Mouse (Mus musculus) naive thymus-derived CD4-positive, alpha-beta T cell, adult 2 months (primary cell): Measurements from ENCODE around the gene Foxn3.
A peak's percentile ranks its signal among the peaks of the same experiment; 100 is the strongest.

ENCODE experiments used
- DNase-seq: peaks from one replicate; pipeline ENCODE4 v3.0.0-alpha.2; 2011; ENCODE audit warnings: low read depth

The Foxn3 gene

GRCm38 (mm10) chr12:99563219-99564059 is at the start of gene Foxn3:
Gene Foxn3, minus strand, starts transcription at chr12:99563582.
- peak; percentile 62 for DNase-seq

GRCm38 (mm10) chr12:99612181-99612871 is 48.9 kb upstream of the Foxn3 start:
- no peak for DNase-seq

- no peak for DNase-seq
These were observed 47.5 kb upstream of the Foxn3 start for GRCm38 (mm10) chr12:99610868-99611267.

GRCm38 (mm10) chr12:99610069-99610815 is 46.9 kb upstream of the Foxn3 start:
- DNase-seq, result peak; percentile 74

GRCm38 (mm10) chr12:99609643-99610042 is 46.3 kb upstream of the Foxn3 start:
- no peak for DNase-seq

GRCm38 (mm10) chr12:99608279-99608955 is 45.0 kb upstream of the Foxn3 start:
- no peak for DNase-seq

- DNase-seq, result no peak
These were observed 40.0 kb upstream of the Foxn3 start for GRCm38 (mm10) chr12:99603381-99603780.

- no peak for DNase-seq
These were observed 38.5 kb upstream of the Foxn3 start for GRCm38 (mm10) chr12:99601841-99602240.

GRCm38 (mm10) chr12:99601392-99601791 is 38.0 kb upstream of the Foxn3 start:
- no peak for DNase-seq

GRCm38 (mm10) chr12:99599606-99600005 is 36.2 kb upstream of the Foxn3 start:
- no peak for DNase-seq

GRCm38 (mm10) chr12:99596397-99596796 is 33.0 kb upstream of the Foxn3 start:
- no peak for DNase-seq

GRCm38 (mm10) chr12:99587338-99587737 is 24.0 kb upstream of the Foxn3 start:
- no peak for DNase-seq

GRCm38 (mm10) chr12:99579989-99580388 is 16.6 kb upstream of the Foxn3 start:
- no peak for DNase-seq

- peak; percentile 85 for DNase-seq
These were observed 13.3 kb upstream of the Foxn3 start for GRCm38 (mm10) chr12:99576682-99577081.

GRCm38 (mm10) chr12:99574299-99574698 is 10.9 kb upstream of the Foxn3 start:
- peak; percentile 43 for DNase-seq

GRCm38 (mm10) chr12:99573036-99573435 is 9.7 kb upstream of the Foxn3 start:
- DNase-seq, result no peak

- DNase-seq, result no peak
These were observed 8.6 kb upstream of the Foxn3 start for GRCm38 (mm10) chr12:99571999-99572398.

- DNase-seq, result no peak
These were observed 7.0 kb upstream of the Foxn3 start for GRCm38 (mm10) chr12:99570197-99570956.

GRCm38 (mm10) chr12:99565606-99566005 is 2.2 kb upstream of the Foxn3 start:
- peak; percentile 43 for DNase-seq

- DNase-seq, result peak; percentile 77
These were observed 1.0 kb upstream of the Foxn3 start for GRCm38 (mm10) chr12:99564301-99564910.

- peak; percentile 48 for DNase-seq
These were observed 554 bp downstream of the Foxn3 start for GRCm38 (mm10) chr12:99562867-99563189.
